Comparison of ENCODE assay signal across 11 mouse cellular contexts in the genomic region with DNA sequence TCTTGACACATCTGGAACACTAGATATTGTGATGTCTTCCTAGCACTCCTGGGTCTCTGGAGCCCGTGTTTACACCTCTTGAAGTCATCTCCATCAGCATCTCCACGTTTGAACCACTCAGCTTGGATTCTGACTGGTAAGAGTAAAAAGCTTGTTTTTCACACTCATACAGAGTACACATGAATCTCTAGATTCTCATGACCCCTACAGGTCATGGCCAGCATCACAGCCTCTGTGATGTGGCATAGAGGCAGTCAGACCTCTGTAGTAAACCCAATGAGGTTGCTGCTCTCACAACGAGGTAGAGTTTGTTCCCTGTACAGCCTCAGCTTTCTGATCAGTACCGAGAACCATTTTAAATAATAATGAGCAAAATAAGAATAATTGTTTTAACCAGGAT.
DNase-seq lines count a peak whose midpoint lies in the region; ATAC-seq and TF ChIP-seq lines count a peak whose summit lies in the region.
"Had no signal": no experiment of that assay in that cellular context is flagged by ENCODE, and none has a peak within 500 bp of the region (broad histone marks: within the 10 kb centered on the region; RNA-seq: fewer than 3 reads in every experiment).

No protein-coding gene starts in this region.

- no peaks in the 10 kb centered on the region for H3K27me3 ChIP-seq in heart, embryonic 10.5 days (ENCODE audit: insufficient read depth, poor library complexity, severe bottlenecking)
- no peaks in the 10 kb centered on the region for H3K27me3 ChIP-seq in liver, adult 2 months (ENCODE audit: control insufficient read depth, insufficient read depth, low read length)
- H3K27me3 ChIP-seq in liver, embryonic 11.5 days (replicated peaks; ENCODE audit: control insufficient read depth, insufficient read depth, low read length): no peaks in the 10 kb centered on the region

- H3K79me2 ChIP-seq in liver, adult 2 months (ENCODE audit: control insufficient read depth, insufficient read depth, low read length): no peaks in the 10 kb centered on the region

- WGBS in heart, embryonic 10.5 days: 51% methylated on average over 4 of the region's 4 CpGs
- 46% methylated on average over 4 of the region's 4 CpGs for WGBS in liver, adult 2 months
- 40% methylated on average over 4 of the region's 4 CpGs for WGBS in liver, embryonic 11.5 days

- peak; percentile 34; the same call in 1 of the 2 replicates for TF ChIP-seq CTCF in liver, adult 2 months (IDR thresholded peaks at IDR 0.05; ENCODE audit: low read depth, low read length)

- DNase-seq in heart, embryonic 10.5 days (ENCODE audit: low spot score): peak; percentile 28
- DNase-seq in heart, adult 18-20 months: no peak
- peak; percentile 3 for DNase-seq in liver, adult 2 months (ENCODE audit: extremely low read depth, low read depth, low spot score)
- DNase-seq in liver, embryonic 11.5 days (ENCODE audit: low spot score): no peak
- peak; percentile 14 for DNase-seq in NIH3T3 (ENCODE audit: low read depth)
- DNase-seq in kidney, postnatal 10 days: peak; percentile 32
- no peak for DNase-seq in urinary bladder, adult 2 months (ENCODE audit: low spot score)
- DNase-seq: heart, postnatal 14 days; lung, adult 18-20 months; thymus, postnatal 25 days had no signal

- ATAC-seq in liver, embryonic 11.5 days (replicated peaks; ENCODE audit: low FRiP score): no peak

- H3K27ac ChIP-seq in heart, embryonic 10.5 days: no peak overlapping the region
- no peak overlapping the region for H3K27ac ChIP-seq in liver, adult 2 months (replicated peaks; ENCODE audit: insufficient read depth, low read depth, low read length)
- H3K27ac ChIP-seq in liver, embryonic 11.5 days (ENCODE audit: low read depth, low read length): no peak overlapping the region

- H3K4me1 ChIP-seq in heart, embryonic 10.5 days: no peaks in the 10 kb centered on the region
- no peaks in the 10 kb centered on the region for H3K4me1 ChIP-seq in liver, adult 2 months (ENCODE audit: control insufficient read depth, insufficient read depth, low read length)
- H3K4me1 ChIP-seq in liver, embryonic 11.5 days (replicated peaks; ENCODE audit: control insufficient read depth, insufficient read depth, low read length): no peaks in the 10 kb centered on the region

- H3K4me2 ChIP-seq in liver, embryonic 11.5 days: no peak overlapping the region

- H3K9ac ChIP-seq in liver, adult 2 months (ENCODE audit: low read depth, low read length): no peak overlapping the region
- H3K9ac ChIP-seq in liver, embryonic 11.5 days (ENCODE audit: low read depth, low read length): no peak overlapping the region

- no peak for TF ChIP-seq POLR2A in liver, adult 2 months (IDR thresholded peaks at IDR 0.05; ENCODE audit: extremely low read depth, insufficient read depth, low read length)

- no peaks in the 10 kb centered on the region for H3K36me3 ChIP-seq in heart, embryonic 10.5 days
- H3K36me3 ChIP-seq in liver, adult 2 months (ENCODE audit: control insufficient read depth, insufficient read depth, low read length): no peaks in the 10 kb centered on the region
- H3K36me3 ChIP-seq in liver, embryonic 11.5 days (ENCODE audit: control insufficient read depth, insufficient read depth, low read length): no peaks in the 10 kb centered on the region

- H3K4me3 ChIP-seq in heart, embryonic 10.5 days: no peak overlapping the region
- no peak overlapping the region for H3K4me3 ChIP-seq in liver, adult 2 months (ENCODE audit: insufficient read depth, low read depth, low read length)
- H3K4me3 ChIP-seq in liver, embryonic 11.5 days (ENCODE audit: low read depth, low read length): no peak overlapping the region
- H3K4me3 ChIP-seq: myocyte had no signal

- H3K9me3 ChIP-seq in heart, embryonic 10.5 days: no peaks in the 10 kb centered on the region
- no peaks in the 10 kb centered on the region for H3K9me3 ChIP-seq in liver, embryonic 11.5 days (ENCODE audit: control insufficient read depth, low read length)

Comparison
In these comparisons a context has a peak if more than half of its experiments do, and no peak if none do; other contexts are left out.
1. DNase-seq: peak in heart, embryonic 10.5 days (single experiment), liver, adult 2 months (single experiment), NIH3T3 (single experiment) and kidney, postnatal 10 days (single experiment); none in heart, adult 18-20 months (0 of 2), liver, embryonic 11.5 days (single experiment) and urinary bladder, adult 2 months (single experiment).